Mouse (Mus musculus): Measurements from ENCODE around the gene Lbh.

Lbh gene

GRCm38 (mm10) chr17:72944368-72944767 lies 26.3 kb downstream of the Lbh start:
- no peak for DNase-seq

- peak in 1 of 2 experiments; percentile 34 for DNase-seq
Measured at GRCm38 (mm10) chr17:72947111-72947859, 29.2 kb downstream of the Lbh start.

DNA sequence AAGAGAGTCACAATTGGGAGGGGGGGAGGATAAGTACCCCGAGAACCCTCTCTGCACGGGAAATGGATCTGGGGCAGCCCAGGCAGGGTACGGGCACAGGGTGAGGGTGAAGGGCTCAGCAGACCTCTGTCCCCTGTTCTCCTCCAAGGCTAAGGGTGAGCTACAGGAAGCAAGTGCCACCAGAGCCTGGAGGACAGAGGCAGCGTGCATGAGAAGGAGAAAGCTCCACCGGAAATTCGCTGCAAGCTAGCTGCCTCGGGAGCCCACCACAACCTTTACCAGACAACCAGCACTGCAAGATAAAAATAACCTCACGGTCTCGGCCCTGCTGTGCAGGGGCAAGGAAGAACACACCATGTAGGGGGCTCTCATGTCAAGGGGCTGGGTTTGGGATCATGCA lies 30.0 kb downstream of the Lbh start:
- no peak for DNase-seq

DNA sequence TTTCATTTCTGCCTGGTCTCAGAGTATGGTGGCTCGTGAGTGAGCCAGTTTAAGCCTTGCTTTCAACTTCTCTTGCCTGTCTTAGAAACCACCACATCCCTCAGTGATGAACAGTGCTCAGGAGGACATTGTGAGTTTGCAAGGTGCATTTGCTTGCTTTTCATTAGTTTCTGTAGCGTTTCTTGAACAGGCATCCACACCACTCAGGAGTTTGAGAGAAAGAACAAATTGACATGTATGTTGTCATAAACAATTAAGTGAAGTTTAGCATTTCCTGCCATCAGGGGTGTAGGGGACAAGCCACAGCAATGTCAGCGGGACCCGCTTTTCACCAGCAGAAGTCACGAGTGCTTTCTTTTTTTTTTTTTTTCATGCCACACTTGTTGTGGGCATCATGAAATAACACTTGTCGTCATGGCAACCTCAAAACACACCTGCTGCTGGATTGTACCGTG lies 31.2 kb downstream of the Lbh start:
- no peak for DNase-seq

GRCm38 (mm10) chr17:72951331-72951730 lies 33.2 kb downstream of the Lbh start:
- DNase-seq, result no peak

- DNase-seq, result no peak
Measured at GRCm38 (mm10) chr17:72953811-72954685, 35.9 kb downstream of the Lbh start.

DNA sequence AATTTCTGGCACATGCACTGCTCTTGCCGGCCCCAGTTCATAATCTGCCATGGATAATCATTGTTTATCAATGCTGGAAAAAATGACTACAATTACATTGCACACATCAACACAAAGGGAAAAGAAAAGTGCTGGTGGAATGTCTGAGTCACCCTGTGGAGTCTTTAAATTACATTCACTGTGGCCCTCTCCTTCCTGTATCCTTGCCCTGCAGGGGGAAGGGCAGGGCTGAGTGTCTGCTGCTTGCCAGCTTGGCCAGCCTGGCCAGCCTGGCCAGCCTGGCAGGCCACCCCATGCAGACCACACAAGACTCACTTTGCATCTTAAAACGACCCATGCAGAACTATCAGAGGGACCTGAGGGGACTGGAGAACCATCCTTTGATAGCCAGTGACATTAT lies 37.4 kb downstream of the Lbh start:
- no peak for DNase-seq

DNA sequence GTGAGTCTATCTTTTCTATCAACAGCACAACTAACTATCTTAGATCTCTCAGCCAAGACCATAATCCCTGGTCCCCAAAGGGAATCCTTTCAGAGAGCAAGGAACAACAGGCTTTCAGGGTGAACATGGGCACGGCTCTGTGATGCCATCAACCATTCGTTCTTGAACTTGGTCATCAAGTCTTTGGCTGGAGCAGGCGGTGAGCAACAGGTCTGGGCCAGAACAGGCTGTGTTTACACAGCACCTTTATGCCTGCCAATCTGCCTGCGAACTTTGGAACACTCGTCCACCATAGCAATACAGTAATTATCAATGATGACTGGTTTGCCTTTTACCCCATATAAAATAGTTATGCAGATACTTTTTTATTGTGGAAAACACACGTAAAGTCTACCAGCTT lies 38.9 kb downstream of the Lbh start:
- no peak for DNase-seq

- no peak for DNase-seq
Measured at GRCm38 (mm10) chr17:72958886-72959285, 40.8 kb downstream of the Lbh start.

- DNase-seq, result no peak
Measured at GRCm38 (mm10) chr17:72959497-72960039, 41.5 kb downstream of the Lbh start.

- DNase-seq, result no peak
Measured at GRCm38 (mm10) chr17:72960243-72960642, 42.1 kb downstream of the Lbh start.

DNA sequence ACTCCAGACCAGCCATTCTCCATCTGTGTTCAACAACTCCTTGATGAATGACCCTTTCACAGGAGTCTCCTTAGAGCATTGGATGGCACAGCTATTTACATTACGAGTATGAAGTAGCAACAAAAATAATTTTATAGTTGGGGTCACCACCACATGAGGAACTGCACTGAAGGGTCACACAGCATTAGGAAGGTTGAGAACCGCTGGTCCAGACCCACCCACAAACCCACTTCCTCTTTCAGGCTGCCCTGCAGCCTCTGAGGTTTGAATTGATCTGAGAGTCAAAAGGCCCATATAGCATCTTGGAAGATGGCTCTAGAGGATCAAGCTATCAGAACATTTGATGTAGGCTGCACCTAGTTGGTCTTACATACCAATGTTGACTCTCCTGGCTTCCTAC lies 42.8 kb downstream of the Lbh start:
- DNase-seq, result no peak

GRCm38 (mm10) chr17:72961953-72962630 lies 44.0 kb downstream of the Lbh start:
- peak; percentile 34 to 59 for DNase-seq

GRCm38 (mm10) chr17:72965687-72966086 lies 47.6 kb downstream of the Lbh start:
- DNase-seq, result no peak

- no peak for DNase-seq
Measured at GRCm38 (mm10) chr17:72966091-72966531, 48.0 kb downstream of the Lbh start.

GRCm38 (mm10) chr17:72966878-72967277 lies 48.8 kb downstream of the Lbh start:
- no peak for DNase-seq

- DNase-seq, result no peak
Measured at GRCm38 (mm10) chr17:72967371-72968175, 49.5 kb downstream of the Lbh start.

DNA sequence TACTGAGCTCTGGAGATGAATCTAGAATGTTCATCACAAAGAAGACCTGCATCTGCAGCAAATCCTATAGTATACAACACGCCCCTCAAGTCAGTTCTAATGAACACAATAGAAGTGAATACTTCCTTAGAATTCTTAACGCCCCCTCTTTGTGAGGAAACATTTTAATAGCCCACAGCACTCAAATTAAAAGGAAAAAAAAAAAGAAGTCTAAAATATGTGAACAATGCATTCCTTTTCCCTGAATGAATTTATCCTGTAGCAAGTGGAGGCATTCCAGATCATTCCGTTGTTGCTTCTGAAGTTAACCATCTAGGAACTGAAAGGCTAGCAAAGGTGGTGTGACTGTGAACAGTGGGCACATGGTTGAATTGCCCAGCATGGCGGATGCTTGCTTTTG lies 50.6 kb downstream of the Lbh start:
- no peak for DNase-seq

GRCm38 (mm10) chr17:72970631-72971161 lies 52.6 kb downstream of the Lbh start:
- DNase-seq, result no peak

GRCm38 (mm10) chr17:72973041-72973440 lies 54.9 kb downstream of the Lbh start:
- no peak for DNase-seq
